Mouse (Mus musculus): ENCODE results near the gene Frrs1. TPM values are rescaled to one million over a fixed set of nuclear protein-coding genes. Genes with fewer than 3 reads are reported as not detected.

The Frrs1 gene
- polyA plus RNA-seq, 1 experiment: 23.4 TPM

DNA sequence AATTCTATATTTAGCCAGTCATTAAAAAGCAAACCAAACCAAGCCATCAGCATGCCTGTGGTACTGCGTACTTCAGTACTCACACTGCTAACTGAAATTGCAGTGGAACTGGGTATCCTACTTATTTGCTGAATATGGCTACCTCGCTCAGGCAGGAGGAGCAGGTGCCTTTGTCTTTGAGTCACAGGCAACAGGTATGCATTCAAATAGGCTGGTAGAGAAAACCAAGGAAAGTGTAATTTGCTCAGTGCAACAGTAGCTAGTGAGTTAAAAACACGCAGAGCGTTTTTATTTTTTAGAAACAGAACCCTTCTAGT, 1.9 kb downstream of the Frrs1 start:
- 10% methylated on average over 4 of the region's 4 CpGs for WGBS
- TF ChIP-seq POLR2A (IDR thresholded peaks at IDR 0.05; ENCODE audit: borderline replicate concordance, extremely low read depth, low read depth, low read length) (no peak), CTCF (IDR thresholded peaks at IDR 0.05; ENCODE audit: insufficient read depth, low read length) (no peak)
- Histone ChIP-seq H3K4me3 (replicated peaks; ENCODE audit: extremely low read depth, low read depth, low read length) (peak overlapping the region; percentile 84), H3K4me1 (ENCODE audit: control insufficient read depth, insufficient read depth, low read length) (no peaks in the 10 kb centered on the region)
- no peak for DNase-seq

GRCm38 (mm10) chr3:116861540-116862067, 2.3 kb downstream of the Frrs1 start:
- DNase-seq: peak; percentile 68
- TF ChIP-seq POLR2A (IDR thresholded peaks at IDR 0.05; ENCODE audit: borderline replicate concordance, extremely low read depth, low read depth, low read length): no peak
- no peak for TF ChIP-seq CTCF (IDR thresholded peaks at IDR 0.05; ENCODE audit: insufficient read depth, low read length)
- WGBS: 1% methylated on average over 25 of the region's 25 CpGs
- Histone ChIP-seq H3K4me1 (ENCODE audit: control insufficient read depth, insufficient read depth, low read length) (no peaks in the 10 kb centered on the region), H3K4me3 (replicated peaks; ENCODE audit: extremely low read depth, low read depth, low read length) (peak overlapping the region; percentile 84)

GRCm38 (mm10) chr3:116862621-116863020, 3.4 kb downstream of the Frrs1 start:
- no peaks in the 10 kb centered on the region for H3K4me1 ChIP-seq (ENCODE audit: control insufficient read depth, insufficient read depth, low read length)
- TF ChIP-seq POLR2A (IDR thresholded peaks at IDR 0.05; ENCODE audit: borderline replicate concordance, extremely low read depth, low read depth, low read length) (no peak), CTCF (IDR thresholded peaks at IDR 0.05; ENCODE audit: insufficient read depth, low read length) (no peak)
- no peak for DNase-seq
- H3K4me3 ChIP-seq (replicated peaks; ENCODE audit: extremely low read depth, low read depth, low read length): no peak overlapping the region
- 37% methylated on average over 1 of the region's 1 CpGs for WGBS

DNA sequence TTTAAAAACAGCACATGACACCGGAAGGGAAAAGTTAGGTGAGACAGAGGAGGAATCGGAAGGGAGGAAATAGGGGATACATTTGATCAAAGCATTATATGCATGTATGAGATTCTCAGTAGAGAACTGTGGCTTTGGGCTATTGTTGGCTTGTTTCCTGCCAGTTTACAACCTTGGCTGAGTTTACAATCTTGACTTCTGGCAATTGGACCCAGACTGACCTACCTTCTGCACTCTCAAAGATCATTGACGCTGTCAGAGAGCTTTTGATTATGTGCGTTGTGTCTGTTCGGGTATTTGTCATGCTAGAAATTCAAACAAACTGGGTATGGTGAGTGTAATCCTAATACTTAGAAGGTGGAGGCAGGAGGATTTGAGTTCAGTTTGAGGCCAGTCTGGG, 5.2 kb downstream of the Frrs1 start:
- WGBS: 65% methylated on average over 5 of the region's 5 CpGs
- DNase-seq: no peak
- TF ChIP-seq POLR2A (IDR thresholded peaks at IDR 0.05; ENCODE audit: borderline replicate concordance, extremely low read depth, low read depth, low read length) (no peak), CTCF (IDR thresholded peaks at IDR 0.05; ENCODE audit: insufficient read depth, low read length) (no peak)
- H3K4me3 ChIP-seq (replicated peaks; ENCODE audit: extremely low read depth, low read depth, low read length): no peak overlapping the region
- H3K4me1 ChIP-seq (ENCODE audit: control insufficient read depth, insufficient read depth, low read length): no peaks in the 10 kb centered on the region

DNA sequence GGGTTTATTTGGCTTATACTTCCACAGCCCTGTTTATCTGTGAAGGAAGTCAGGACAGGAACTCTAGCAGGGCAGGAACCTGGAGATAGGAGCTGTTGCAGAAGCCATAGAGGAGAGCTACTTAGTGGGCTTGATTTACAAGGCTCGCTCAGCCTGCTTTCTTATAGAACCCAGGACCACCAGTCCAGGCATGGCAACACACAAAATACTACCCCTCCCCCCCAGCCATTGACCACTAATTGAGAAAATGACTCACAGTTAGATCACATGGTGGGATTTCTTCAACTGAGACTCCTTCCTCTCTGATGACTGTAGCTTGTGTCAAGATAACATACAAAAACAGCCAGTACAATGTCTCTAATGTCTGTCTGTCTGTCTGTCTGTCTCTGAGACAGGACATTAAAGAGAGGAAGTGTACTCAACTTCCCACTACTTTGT, 6.0 kb downstream of the Frrs1 start:
- no peak for DNase-seq
- no peaks in the 10 kb centered on the region for H3K4me1 ChIP-seq (ENCODE audit: control insufficient read depth, insufficient read depth, low read length)
- TF ChIP-seq CTCF (IDR thresholded peaks at IDR 0.05; ENCODE audit: insufficient read depth, low read length) (no peak), POLR2A (IDR thresholded peaks at IDR 0.05; ENCODE audit: borderline replicate concordance, extremely low read depth, low read depth, low read length) (no peak)
- H3K4me3 ChIP-seq (replicated peaks; ENCODE audit: extremely low read depth, low read depth, low read length): no peak overlapping the region
- 34% methylated on average over 1 of the region's 1 CpGs for WGBS

GRCm38 (mm10) chr3:116870372-116870771, 11.1 kb downstream of the Frrs1 start:
- no peak for DNase-seq
- WGBS: 67% methylated on average over 3 of the region's 3 CpGs
- Histone ChIP-seq H3K4me1 (ENCODE audit: control insufficient read depth, insufficient read depth, low read length) (no peaks in the 10 kb centered on the region), H3K4me3 (replicated peaks; ENCODE audit: extremely low read depth, low read depth, low read length) (no peak overlapping the region)
- TF ChIP-seq CTCF (IDR thresholded peaks at IDR 0.05; ENCODE audit: insufficient read depth, low read length): no peak
- no peak for TF ChIP-seq POLR2A (IDR thresholded peaks at IDR 0.05; ENCODE audit: borderline replicate concordance, extremely low read depth, low read depth, low read length)

DNA sequence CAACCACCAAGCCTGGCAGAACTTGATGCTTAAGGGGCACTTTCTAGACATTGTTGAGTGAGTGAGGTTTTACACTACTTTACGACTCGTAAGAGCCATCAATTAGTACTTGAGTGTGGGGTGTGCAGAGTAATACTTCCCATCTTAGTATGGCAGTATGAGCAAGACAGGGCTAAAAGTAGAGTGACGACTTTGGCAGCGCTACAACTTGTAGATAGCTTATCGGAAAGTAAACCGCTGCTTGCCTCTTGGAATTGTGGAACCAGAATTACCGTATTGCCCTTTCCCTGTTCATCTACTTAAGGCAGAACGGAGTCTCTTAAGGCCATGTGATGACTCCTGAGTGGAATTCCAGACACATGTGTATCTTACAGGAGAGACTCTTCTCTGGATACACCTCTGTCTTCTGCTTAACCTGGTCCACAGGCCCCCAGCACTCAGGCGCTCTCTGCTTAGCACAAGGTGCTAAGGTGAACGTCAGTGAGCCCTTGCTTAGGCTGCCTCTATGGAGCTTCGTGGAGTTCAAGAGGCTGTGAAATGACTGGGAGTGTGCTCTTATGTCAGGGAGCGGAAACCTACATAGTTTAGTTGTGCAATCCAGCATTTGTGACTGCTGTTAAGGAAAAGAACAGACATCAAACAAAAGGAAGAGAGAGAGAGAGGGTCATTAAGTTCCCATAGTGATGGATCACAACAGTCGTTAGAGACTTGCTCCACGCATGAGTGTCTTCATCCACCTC, 23.1 kb downstream of the Frrs1 start:
- Histone ChIP-seq H3K4me3 (replicated peaks; ENCODE audit: extremely low read depth, low read depth, low read length) (no peak overlapping the region), H3K4me1 (ENCODE audit: control insufficient read depth, insufficient read depth, low read length) (no peaks in the 10 kb centered on the region)
- 77% methylated on average over 14 of the region's 14 CpGs for WGBS
- DNase-seq: peak; percentile 30
- TF ChIP-seq CTCF (IDR thresholded peaks at IDR 0.05; ENCODE audit: insufficient read depth, low read length): no peak
- TF ChIP-seq POLR2A (IDR thresholded peaks at IDR 0.05; ENCODE audit: borderline replicate concordance, extremely low read depth, low read depth, low read length): no peak

- Histone ChIP-seq H3K4me1 (ENCODE audit: control insufficient read depth, insufficient read depth, low read length) (no peaks in the 10 kb centered on the region), H3K4me3 (replicated peaks; ENCODE audit: extremely low read depth, low read depth, low read length) (no peak overlapping the region)
- TF ChIP-seq POLR2A (IDR thresholded peaks at IDR 0.05; ENCODE audit: borderline replicate concordance, extremely low read depth, low read depth, low read length) (no peak), CTCF (IDR thresholded peaks at IDR 0.05; ENCODE audit: insufficient read depth, low read length) (no peak)
- no peak for DNase-seq
- 90% methylated on average over 8 of the region's 8 CpGs for WGBS
Observed at GRCm38 (mm10) chr3:116884941-116885340, 25.7 kb downstream of the Frrs1 start.

- 84% methylated on average over 7 of the region's 7 CpGs for WGBS
- DNase-seq: no peak
- no peak for TF ChIP-seq POLR2A (IDR thresholded peaks at IDR 0.05; ENCODE audit: borderline replicate concordance, extremely low read depth, low read depth, low read length)
- no peak for TF ChIP-seq CTCF (IDR thresholded peaks at IDR 0.05; ENCODE audit: insufficient read depth, low read length)
- Histone ChIP-seq H3K4me3 (replicated peaks; ENCODE audit: extremely low read depth, low read depth, low read length) (no peak overlapping the region), H3K4me1 (ENCODE audit: control insufficient read depth, insufficient read depth, low read length) (no peaks in the 10 kb centered on the region)
Observed at GRCm38 (mm10) chr3:116889358-116889757, 30.1 kb downstream of the Frrs1 start.

- H3K4me1 ChIP-seq (ENCODE audit: control insufficient read depth, insufficient read depth, low read length): no peaks in the 10 kb centered on the region
- DNase-seq: no peak
- TF ChIP-seq CTCF (IDR thresholded peaks at IDR 0.05; ENCODE audit: insufficient read depth, low read length): no peak
- TF ChIP-seq POLR2A (IDR thresholded peaks at IDR 0.05; ENCODE audit: borderline replicate concordance, extremely low read depth, low read depth, low read length): no peak
- no peak overlapping the region for H3K4me3 ChIP-seq (replicated peaks; ENCODE audit: extremely low read depth, low read depth, low read length)
- 97% methylated on average over 4 of the region's 4 CpGs for WGBS
Observed at GRCm38 (mm10) chr3:116890576-116890975, 31.3 kb downstream of the Frrs1 start.

Measured in lung, adult 2 months (tissue).